9 mouse cellular contexts compared by ENCODE assay signal in the genomic region with DNA sequence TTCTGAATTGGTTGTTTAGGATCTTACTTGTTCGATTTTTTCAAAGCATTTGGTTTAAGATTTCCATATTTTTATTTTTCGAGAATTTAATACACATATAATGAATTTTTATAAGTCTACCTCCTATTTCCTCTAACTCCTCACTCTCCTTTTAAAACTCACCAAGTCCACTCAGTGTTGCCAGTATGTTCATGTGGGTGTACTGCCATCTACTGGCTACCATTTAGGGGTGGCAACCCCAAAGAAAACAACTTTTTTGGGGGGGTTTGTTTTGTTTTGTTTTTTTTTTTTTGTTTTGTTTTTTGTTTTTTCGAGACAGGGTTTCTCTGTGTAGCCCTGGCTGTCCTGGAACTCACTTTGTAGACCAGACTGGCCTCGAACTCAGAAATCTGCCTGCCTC. TPM values are rescaled to one million over a fixed set of nuclear protein-coding genes. Genes with fewer than 3 reads are reported as not detected.
DNase-seq lines count a peak whose midpoint lies in the region; ATAC-seq and TF ChIP-seq lines count a peak whose summit lies in the region.
"Had no signal": no experiment of that assay in that cellular context is flagged by ENCODE, and none has a peak within 500 bp of the region (broad histone marks: within the 10 kb centered on the region; RNA-seq: fewer than 3 reads in every experiment).

No protein-coding gene starts in this region.

- no peaks in the 10 kb centered on the region for H3K4me1 ChIP-seq in liver, embryonic 14.5 days (replicated peaks; ENCODE audit: control insufficient read depth in 2 of 2, insufficient read depth in 2 of 2, low read length in 1 of 2)
- no peaks in the 10 kb centered on the region for H3K4me1 ChIP-seq in liver, embryonic 11.5 days (replicated peaks; ENCODE audit: control insufficient read depth, insufficient read depth, low read length)

- WGBS in liver, embryonic 14.5 days (ENCODE audit: insufficient replicate concordance) = 21% methylated on average over 4 of the region's 4 CpGs
- WGBS in liver, embryonic 11.5 days = 15% methylated on average over 3 of the region's 4 CpGs

- TF ChIP-seq POLR2A in brain, embryonic 14.5 days (IDR thresholded peaks at IDR 0.05; ENCODE audit: borderline replicate concordance, extremely low read depth, insufficient read depth, insufficient read length, poor library complexity, severe bottlenecking) = no peak

- no peaks in the 10 kb centered on the region for H3K9me3 ChIP-seq in liver, embryonic 14.5 days (ENCODE audit: control insufficient read depth, low read length)
- H3K9me3 ChIP-seq in liver, embryonic 11.5 days (ENCODE audit: control insufficient read depth, low read length) = no peaks in the 10 kb centered on the region

- H3K27me3 ChIP-seq in liver, embryonic 14.5 days (ENCODE audit: control insufficient read depth, insufficient read depth, low read length) = no peaks in the 10 kb centered on the region
- no peaks in the 10 kb centered on the region for H3K27me3 ChIP-seq in liver, embryonic 11.5 days (replicated peaks; ENCODE audit: control insufficient read depth, insufficient read depth, low read length)

- peak; percentile 41; the same call in 1 of the 2 replicates for TF ChIP-seq CTCF in liver, embryonic 14.5 days (IDR thresholded peaks at IDR 0.05; ENCODE audit: low read depth)
- peak; percentile 48; the same call in 1 of the 2 replicates for TF ChIP-seq CTCF in brain, embryonic 14.5 days (IDR thresholded peaks at IDR 0.05; ENCODE audit: borderline replicate concordance, extremely low read depth, insufficient read depth, insufficient read length)

- peak; percentile 43 for DNase-seq in embryo, embryonic 10 days (ENCODE audit: low spot score)
- DNase-seq in embryo, embryonic 9.5 days (ENCODE audit: extremely low spot score) = no peak
- no peak for DNase-seq in liver, embryonic 14.5 days (ENCODE audit: low read depth in 3 of 3, low spot score in 3 of 3)
- DNase-seq in liver, embryonic 11.5 days (ENCODE audit: low spot score) = no peak
- peak; percentile 43 for DNase-seq in brain, embryonic 14.5 days (ENCODE audit: low read depth)
- peak; percentile 46 for DNase-seq in retina, embryonic 14.5 days (ENCODE audit: low spot score)
- DNase-seq in right cerebral cortex, adult 18-20 months = no peak
- no peak for DNase-seq in heart, adult 9 months (ENCODE audit: low spot score in 2 of 2)
- DNase-seq: cerebellum, adult 11 months had no signal

- H3K4me2 ChIP-seq in liver, embryonic 14.5 days (ENCODE audit: low read depth) = no peak overlapping the region
- no peak overlapping the region for H3K4me2 ChIP-seq in liver, embryonic 11.5 days

- no peak for TF ChIP-seq EP300 in liver, embryonic 14.5 days (IDR thresholded peaks at IDR 0.05; ENCODE audit: low read depth)

- H3K36me3 ChIP-seq in liver, embryonic 14.5 days (replicated peaks; ENCODE audit: control insufficient read depth, insufficient read depth, low read depth) = no peaks in the 10 kb centered on the region
- no peaks in the 10 kb centered on the region for H3K36me3 ChIP-seq in liver, embryonic 11.5 days (ENCODE audit: control insufficient read depth, insufficient read depth, low read length)

- no peak overlapping the region for H3K27ac ChIP-seq in liver, embryonic 14.5 days
- H3K27ac ChIP-seq in liver, embryonic 11.5 days (ENCODE audit: low read depth, low read length) = no peak overlapping the region

- no peak for ATAC-seq in liver, embryonic 14.5 days (ENCODE audit: insufficient read depth)
- no peak for ATAC-seq in liver, embryonic 11.5 days (replicated peaks; ENCODE audit: low FRiP score)

- no peak overlapping the region for H3K9ac ChIP-seq in liver, embryonic 14.5 days (replicated peaks)
- no peak overlapping the region for H3K9ac ChIP-seq in liver, embryonic 11.5 days (ENCODE audit: low read depth, low read length)

- no peak overlapping the region for H3K4me3 ChIP-seq in liver, embryonic 14.5 days (ENCODE audit: insufficient read depth in 1 of 2, low read depth in 2 of 2, low read length in 2 of 2)
- H3K4me3 ChIP-seq in liver, embryonic 11.5 days (ENCODE audit: low read depth, low read length) = no peak overlapping the region

RNA-seq across cellular contexts. Expression of gene Oprl1, which starts 8.1 kb away (rescaled TPM):
- polyA plus RNA-seq in liver, embryonic 14.5 days (2012; rRNA removed) = 0.11 and 0.21 TPM in 2 replicates
- polyA plus RNA-seq in liver, embryonic 14.5 days (2014; fragmentation: Nextera tagmentation; extraction: Ambion mirVana) = 0.06 TPM in 1 of 2 replicates, not detected in the other
- polyA plus RNA-seq in liver, embryonic 11.5 days (2014; fragmentation: Nextera tagmentation; extraction: Ambion mirVana) = 2.0 and 3.2 TPM in 2 replicates
- polyA plus RNA-seq in brain, embryonic 14.5 days (2012; rRNA removed) = 91.7 and 102 TPM in 2 replicates

RNA-seq across cellular contexts. Expression of gene Lkaaear1, which starts 8.4 kb away (rescaled TPM):
- not detected in 2 replicates for polyA plus RNA-seq in liver, embryonic 14.5 days (2012; rRNA removed)
- polyA plus RNA-seq in liver, embryonic 14.5 days (2014; fragmentation: Nextera tagmentation; extraction: Ambion mirVana) = not detected in 2 replicates
- polyA plus RNA-seq in liver, embryonic 11.5 days (2014; fragmentation: Nextera tagmentation; extraction: Ambion mirVana) = not detected in 2 replicates
- polyA plus RNA-seq in brain, embryonic 14.5 days (2012; rRNA removed) = not detected in 2 replicates

RNA-seq across cellular contexts. Expression of gene Rgs19, which starts 12.9 kb away (rescaled TPM):
- polyA plus RNA-seq in liver, embryonic 14.5 days (2012; rRNA removed) = 19.0 and 20.6 TPM in 2 replicates
- polyA plus RNA-seq in liver, embryonic 14.5 days (2014; fragmentation: Nextera tagmentation; extraction: Ambion mirVana) = 15.8 and 21.0 TPM in 2 replicates
- 51.4 and 51.8 TPM in 2 replicates for polyA plus RNA-seq in liver, embryonic 11.5 days (2014; fragmentation: Nextera tagmentation; extraction: Ambion mirVana)
- 75.9 and 87.7 TPM in 2 replicates for polyA plus RNA-seq in brain, embryonic 14.5 days (2012; rRNA removed)

RNA-seq across cellular contexts. Expression of gene Tcea2, which starts 26.6 kb away (rescaled TPM):
- polyA plus RNA-seq in liver, embryonic 14.5 days (2012; rRNA removed) = 3.0 and 3.4 TPM in 2 replicates
- polyA plus RNA-seq in liver, embryonic 14.5 days (2014; fragmentation: Nextera tagmentation; extraction: Ambion mirVana) = 1.3 and 1.8 TPM in 2 replicates
- 8.1 and 12.1 TPM in 2 replicates for polyA plus RNA-seq in liver, embryonic 11.5 days (2014; fragmentation: Nextera tagmentation; extraction: Ambion mirVana)
- 55.9 and 82.2 TPM in 2 replicates for polyA plus RNA-seq in brain, embryonic 14.5 days (2012; rRNA removed)

RNA-seq across cellular contexts. Expression of gene Sox18, which starts 35.2 kb away (rescaled TPM):
- polyA plus RNA-seq in liver, embryonic 14.5 days (2012; rRNA removed) = 5.5 TPM in 2 replicates
- 4.1 and 5.0 TPM in 2 replicates for polyA plus RNA-seq in liver, embryonic 14.5 days (2014; fragmentation: Nextera tagmentation; extraction: Ambion mirVana)
- polyA plus RNA-seq in liver, embryonic 11.5 days (2014; fragmentation: Nextera tagmentation; extraction: Ambion mirVana) = 16.1 and 19.4 TPM in 2 replicates
- 26.8 and 31.6 TPM in 2 replicates for polyA plus RNA-seq in brain, embryonic 14.5 days (2012; rRNA removed)

Comparison
In these comparisons a context has a peak if more than half of its experiments do, and no peak if none do; other contexts are left out.
1. DNase-seq: peak in embryo, embryonic 10 days (single experiment), brain, embryonic 14.5 days (single experiment) and retina, embryonic 14.5 days (single experiment); none in embryo, embryonic 9.5 days (single experiment), liver, embryonic 14.5 days (0 of 3), liver, embryonic 11.5 days (single experiment), right cerebral cortex, adult 18-20 months (single experiment) and heart, adult 9 months (0 of 2).
2. RNA of gene Oprl1, which starts 8.1 kb away (polyA plus RNA-seq): 91.7 to 102 TPM in brain, embryonic 14.5 days; 2.0 to 3.2 TPM in liver, embryonic 11.5 days and 0.06 to 0.21 TPM in liver, embryonic 14.5 days; every median in the first group is over 10 times any median in the second.